Mouse (Mus musculus) hematopoietic stem cell, adult 5-6 weeks (primary cell): ENCODE data around the gene Tnfrsf23. TPM values are rescaled to one million over a fixed set of nuclear protein-coding genes. Genes with fewer than 3 reads are reported as not detected.

Experiments
- ATAC-seq, 2 experiments: fragments of 125-278 bp in 1 of 2; replicated peaks in 1 of 2; 2 replicates each; pipeline ENCODE4 v1.8.0; 2016 to 2017; ENCODE audit warnings: inconsistent platforms in 2 of 2, mild to moderate bottlenecking in 2 of 2, moderate number of reproducible peaks in 2 of 2, low read depth in 1 of 2, moderate TSS enrichment in 1 of 2; ENCODE audit not compliant: low FRiP score in 2 of 2, poor library complexity in 2 of 2, severe bottlenecking in 2 of 2, insufficient read depth in 1 of 2, low TSS enrichment in 1 of 2
- total RNA-seq: library from RNA; stranded (forward); fragments of 172-1452, 232-1000 nt; gene quantifications from 2 replicates; pipeline ENCODE4 v1.2.3, GENCODE M21; 2017

Gene Tnfrsf23
- 0.10 and 1.1 TPM in 2 replicates for total RNA-seq

DNA sequence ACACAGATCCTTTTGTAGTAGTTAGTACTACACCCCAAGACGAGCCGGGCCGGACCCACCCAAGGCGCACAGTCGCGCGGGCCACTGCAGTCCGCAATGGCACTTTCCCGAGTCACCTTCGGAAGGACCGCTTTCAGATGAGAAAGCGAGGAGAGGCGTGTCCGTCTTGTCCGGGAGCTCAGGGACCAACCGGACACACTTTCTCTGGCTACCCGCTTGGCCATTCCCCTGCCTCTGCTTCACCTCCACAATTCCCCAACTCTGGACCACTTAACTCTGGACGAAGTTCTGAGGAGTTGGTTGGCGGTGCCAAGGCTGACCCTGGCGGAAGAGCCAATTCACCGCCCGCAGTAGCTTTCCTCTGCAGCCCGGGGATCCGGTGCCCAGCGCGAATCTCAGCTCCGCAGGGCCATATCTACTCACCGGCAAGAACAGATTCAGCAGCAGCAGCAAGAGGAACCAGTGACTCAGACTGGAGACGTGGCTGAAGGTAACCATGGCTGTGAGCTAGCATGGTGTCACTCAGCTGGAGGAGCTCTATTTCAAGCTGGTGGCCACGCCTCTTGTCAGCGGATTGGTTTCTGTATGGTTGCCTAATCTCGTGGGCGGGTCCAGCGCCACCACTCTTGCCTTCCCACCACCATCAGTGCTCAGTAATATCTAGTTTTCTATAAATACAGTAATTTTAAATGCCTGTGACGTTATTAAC lies at the start of gene Tnfrsf23:
Tnfrsf23 (minus strand) TSS at position 514 of the 709 bp plus-strand sequence.
- peak; percentile 97 for ATAC-seq

GRCm38 (mm10) chr7:143733746-143734145 lies 48.1 kb upstream of the Tnfrsf23 start:
- ATAC-seq: no peak

GRCm38 (mm10) chr7:143729886-143730285 lies 44.2 kb upstream of the Tnfrsf23 start:
- ATAC-seq: no peak

DNA sequence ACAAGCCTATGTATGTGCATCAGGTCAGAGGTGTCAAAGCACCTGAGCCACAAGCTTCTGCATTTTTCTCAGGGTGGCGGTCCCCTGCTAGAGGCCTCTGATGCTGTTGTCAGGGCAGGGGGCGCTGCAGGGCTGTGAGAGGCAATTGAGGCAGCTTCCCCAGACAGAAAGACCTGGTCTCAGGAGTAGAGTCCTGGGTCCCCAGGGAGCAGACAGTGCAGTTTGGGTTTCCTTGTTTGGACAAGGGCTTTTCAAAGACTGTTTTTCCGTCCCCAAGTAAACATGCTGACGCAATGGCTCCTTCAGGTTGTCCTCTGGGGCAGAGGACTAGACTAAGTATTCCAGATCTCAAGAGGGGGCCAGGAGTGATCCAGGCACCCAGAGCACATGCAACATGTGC lies 40.7 kb upstream of the Tnfrsf23 start:
- ATAC-seq: no peak

DNA sequence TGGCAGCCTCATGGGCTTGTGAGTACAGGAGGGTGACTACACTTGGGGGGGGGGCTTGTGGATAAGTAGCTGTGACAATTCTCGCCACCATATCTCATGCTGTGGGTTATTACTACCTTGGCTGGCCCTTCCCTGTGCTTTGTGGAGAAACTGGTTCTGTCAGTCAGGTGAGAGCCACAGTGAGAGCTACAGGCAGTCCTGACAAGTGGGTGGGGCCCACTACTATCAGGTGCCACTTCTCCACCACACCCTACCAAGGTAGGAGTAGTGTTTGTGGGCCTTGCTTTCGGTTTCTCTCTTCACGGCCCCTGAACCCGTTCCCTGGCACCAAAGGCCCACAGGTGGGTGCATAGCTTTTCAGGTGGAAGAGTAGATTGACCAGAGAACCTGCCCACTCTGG lies 38.2 kb upstream of the Tnfrsf23 start:
- ATAC-seq: no peak

GRCm38 (mm10) chr7:143722646-143723045 lies 37.0 kb upstream of the Tnfrsf23 start:
- ATAC-seq: no peak

DNA sequence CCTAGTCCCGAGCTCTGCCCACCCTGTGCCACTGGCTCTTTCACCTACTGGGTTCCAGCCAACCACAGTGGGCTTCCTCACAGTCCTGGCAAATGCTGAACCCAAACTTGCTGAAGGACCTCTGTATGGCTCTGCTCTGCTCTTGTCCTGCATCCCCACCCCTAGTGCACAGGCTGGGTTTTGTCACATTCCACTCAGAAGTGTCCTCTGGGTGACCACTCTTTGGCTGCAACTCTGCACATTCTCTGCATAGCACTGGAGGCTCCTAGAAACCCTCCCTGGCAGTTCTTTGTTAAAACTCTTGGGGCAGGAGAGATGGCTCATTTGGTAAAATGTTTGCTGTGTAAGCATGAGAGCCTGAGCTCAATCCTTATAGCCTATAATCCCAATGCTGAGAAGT lies 32.1 kb upstream of the Tnfrsf23 start:
- ATAC-seq: no peak

- ATAC-seq: peak; percentile 18 to 43; a peak in 3 of 4 replicates
These were observed 27.7 kb upstream of the Tnfrsf23 start for GRCm38 (mm10) chr7:143713421-143713820.

GRCm38 (mm10) chr7:143712771-143713348 lies 27.2 kb upstream of the Tnfrsf23 start:
- ATAC-seq: peak; percentile 33 to 42; a peak in 3 of 4 replicates

- ATAC-seq: no peak
These were observed 26.4 kb upstream of the Tnfrsf23 start for GRCm38 (mm10) chr7:143712023-143712422.

DNA sequence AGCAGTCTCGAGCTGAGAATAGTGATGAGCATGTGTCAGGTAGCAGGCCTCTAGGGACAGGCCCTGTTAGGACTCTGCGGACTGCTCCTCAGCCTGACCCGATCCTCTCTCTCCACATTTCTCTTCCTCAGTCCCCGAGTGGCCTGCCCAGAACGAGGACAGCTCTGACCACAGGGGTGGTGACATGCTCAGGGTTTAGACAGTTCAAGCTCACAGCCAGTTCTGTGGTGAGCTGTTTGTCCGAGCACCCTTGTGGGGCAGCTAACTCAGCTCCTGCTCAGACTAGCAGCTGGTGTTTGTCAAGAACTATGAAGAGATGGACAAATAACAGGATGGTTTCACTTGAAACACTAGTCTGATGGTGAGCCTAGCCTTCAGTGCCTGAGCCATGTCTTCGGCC lies 25.7 kb upstream of the Tnfrsf23 start:
- no peak for ATAC-seq

- ATAC-seq: no peak
These were observed 23.7 kb upstream of the Tnfrsf23 start for GRCm38 (mm10) chr7:143709395-143709794.

DNA sequence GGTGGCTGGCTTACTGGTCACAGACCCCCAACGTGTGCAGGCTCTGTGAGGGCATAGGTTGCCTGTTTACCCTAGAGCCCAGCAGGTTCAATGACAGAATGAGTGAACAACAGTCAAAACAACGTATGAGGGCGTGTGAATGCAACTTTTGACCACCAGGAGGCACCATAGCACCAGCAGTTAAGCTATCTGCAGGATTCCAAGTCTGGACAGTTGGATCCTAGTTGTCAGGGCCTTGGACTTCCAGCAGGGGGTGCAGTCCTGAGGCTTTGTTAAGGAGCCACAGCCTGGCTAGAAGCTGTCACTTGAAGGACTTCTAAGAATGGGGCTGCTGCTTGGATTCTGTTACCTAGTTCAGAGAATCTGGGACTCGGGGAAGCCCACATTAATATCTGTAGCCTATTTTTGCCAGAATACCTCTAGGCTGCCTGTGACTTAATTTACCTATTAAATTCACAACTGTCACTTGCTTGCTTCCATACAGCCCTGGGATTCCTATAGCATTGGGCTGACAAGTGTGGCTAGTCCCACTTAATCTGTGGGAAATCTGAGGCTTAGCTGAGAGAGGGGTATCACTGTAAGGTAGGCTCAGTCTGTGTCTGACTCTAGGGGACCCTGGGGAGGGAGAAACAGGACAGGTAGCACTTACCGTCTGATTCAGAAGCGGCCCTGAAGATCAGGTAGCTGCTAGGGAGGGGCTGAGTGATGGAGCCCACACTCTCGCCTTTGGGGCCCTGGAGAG lies 21.2 kb upstream of the Tnfrsf23 start:
- peak; percentile 93 to 96 for ATAC-seq

GRCm38 (mm10) chr7:143696140-143696539 lies 10.5 kb upstream of the Tnfrsf23 start:
- peak in 1 of 2 experiments; percentile 44; a peak in 1 of 4 replicates for ATAC-seq

DNA sequence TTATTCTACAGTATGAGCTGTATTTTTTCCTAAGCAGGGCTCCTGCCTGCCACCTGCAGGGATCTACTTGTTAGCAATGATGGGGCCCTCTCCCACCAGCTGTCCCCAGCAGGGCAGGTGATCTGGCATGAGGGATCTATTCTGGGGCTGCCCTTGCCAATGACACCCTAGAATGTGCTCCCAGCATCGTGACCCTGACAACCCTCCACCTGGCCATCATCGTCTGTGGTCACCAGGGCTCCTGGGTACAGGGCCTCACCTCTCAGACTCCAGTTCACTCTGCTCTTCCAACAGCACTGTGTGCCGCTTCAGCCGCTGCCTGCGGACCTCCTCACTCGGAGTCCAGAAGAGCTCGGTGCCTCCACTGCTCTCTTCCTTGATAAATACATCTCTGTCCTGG lies 8.9 kb upstream of the Tnfrsf23 start:
- no peak for ATAC-seq

DNA sequence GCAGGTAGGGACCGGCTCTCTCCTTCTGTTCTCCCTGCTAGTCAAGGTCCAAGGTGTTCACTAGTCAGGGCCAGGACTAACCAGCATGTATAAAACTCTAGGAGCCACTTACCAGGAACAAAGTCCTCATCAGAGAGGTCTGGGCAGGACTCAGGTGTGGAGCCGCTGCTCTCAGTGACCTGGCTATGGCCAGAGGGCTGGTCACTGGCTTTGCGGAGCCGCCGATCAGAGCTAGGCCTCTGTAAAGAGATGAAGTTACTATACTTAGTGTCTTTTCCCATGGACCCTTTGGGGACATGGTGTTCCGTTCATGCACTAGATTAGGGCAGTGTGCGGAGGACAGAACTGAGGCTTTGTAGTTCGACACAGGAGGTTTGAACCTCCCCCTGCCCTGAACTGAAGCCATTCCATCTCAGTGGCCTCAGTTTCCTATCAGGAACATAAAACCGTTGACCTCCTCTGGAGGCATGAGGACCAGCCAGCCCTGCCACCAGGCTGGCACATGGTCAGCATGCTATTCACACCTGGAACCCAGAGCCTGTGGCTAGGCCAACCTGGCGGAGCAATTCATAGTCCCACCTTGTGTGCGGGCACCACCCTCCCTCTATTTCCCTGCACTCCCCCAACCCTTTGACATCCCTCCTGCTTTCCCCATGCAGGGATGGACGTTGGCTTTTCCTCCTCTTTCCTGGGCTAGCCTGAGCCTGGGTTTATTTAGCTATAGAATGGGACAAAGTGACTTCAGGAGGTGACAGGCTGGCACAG lies 7.3 kb upstream of the Tnfrsf23 start:
- no peak for ATAC-seq

GRCm38 (mm10) chr7:143691909-143692308 lies 6.2 kb upstream of the Tnfrsf23 start:
- no peak for ATAC-seq

DNA sequence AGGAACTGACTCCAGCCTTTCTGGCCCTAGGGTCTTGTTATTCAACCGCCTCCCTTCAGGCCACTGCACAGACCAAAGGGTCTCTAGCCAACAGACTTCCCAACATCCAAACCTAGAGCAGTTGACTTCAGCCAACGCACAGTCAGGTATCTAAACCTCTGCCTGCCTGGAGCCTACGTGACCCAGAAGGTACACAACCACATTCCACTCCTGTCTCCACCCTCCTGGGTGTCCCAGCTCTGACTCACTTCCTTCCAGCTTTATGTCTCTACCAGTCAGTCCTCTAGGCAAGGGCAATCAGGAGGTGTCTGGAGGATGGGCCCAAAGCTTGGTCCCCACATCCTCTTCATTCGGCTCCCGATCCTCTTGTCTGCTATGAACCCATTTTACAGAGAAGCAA lies 5.5 kb upstream of the Tnfrsf23 start:
- no peak for ATAC-seq
